Mouse (Mus musculus): ENCODE measurements around the gene Tnpo1. TPM values are rescaled to one million over a fixed set of nuclear protein-coding genes. Genes with fewer than 3 reads are reported as not detected.

Tnpo1 gene
- polyA plus RNA-seq, 1 experiment: 15.2 TPM

DNA sequence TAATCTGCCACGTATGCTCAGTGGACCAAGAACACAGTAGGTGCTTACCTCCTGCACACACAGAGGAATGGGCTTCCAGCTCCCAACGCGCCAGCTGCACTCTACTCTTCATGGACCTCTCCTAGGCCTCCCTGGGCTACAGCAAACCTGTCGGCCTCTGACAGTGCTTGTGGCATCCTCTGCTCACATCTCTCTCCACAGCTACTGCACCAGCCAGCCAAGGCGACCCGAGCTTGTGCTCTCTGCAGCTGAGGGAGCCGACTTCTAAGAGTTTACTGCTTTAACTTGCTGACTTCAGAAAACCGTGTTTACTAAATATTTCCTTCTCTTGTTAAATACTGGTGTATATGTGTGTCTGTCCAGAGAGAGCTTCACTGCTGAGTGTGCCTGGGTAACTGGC is 6.5 kb downstream of the Tnpo1 start:
- H3K27ac ChIP-seq (ENCODE audit: insufficient read depth, low read length): no peak overlapping the region
- peaks cover 17% of the 10 kb centered on the region; the same call in 1 of the 2 replicates for H3K4me1 ChIP-seq (ENCODE audit: control insufficient read depth, insufficient read depth, insufficient read length)
- DNase-seq (ENCODE audit: low read depth in 1 of 2, low spot score in 2 of 2): no peak
- no peaks in the 10 kb centered on the region for H3K27me3 ChIP-seq (ENCODE audit: control insufficient read depth, insufficient read depth, low read length)
- H3K4me3 ChIP-seq (ENCODE audit: extremely low read depth, insufficient read depth, insufficient read length): no peak overlapping the region
- TF ChIP-seq CTCF (IDR thresholded peaks at IDR 0.05; ENCODE audit: extremely low read depth, insufficient read depth, insufficient read length, insufficient replicate concordance) (no peak), POLR2A (IDR thresholded peaks at IDR 0.05; ENCODE audit: low read depth, low read length) (no peak)
- 0 out of 2 replicates have a peak, but pooled peaks cover 2% of the 10 kb centered on the region for H3K36me3 ChIP-seq (ENCODE audit: control insufficient read depth, insufficient read depth, low read length)
- WGBS: 87% methylated on average over 8 of the region's 8 CpGs

DNA sequence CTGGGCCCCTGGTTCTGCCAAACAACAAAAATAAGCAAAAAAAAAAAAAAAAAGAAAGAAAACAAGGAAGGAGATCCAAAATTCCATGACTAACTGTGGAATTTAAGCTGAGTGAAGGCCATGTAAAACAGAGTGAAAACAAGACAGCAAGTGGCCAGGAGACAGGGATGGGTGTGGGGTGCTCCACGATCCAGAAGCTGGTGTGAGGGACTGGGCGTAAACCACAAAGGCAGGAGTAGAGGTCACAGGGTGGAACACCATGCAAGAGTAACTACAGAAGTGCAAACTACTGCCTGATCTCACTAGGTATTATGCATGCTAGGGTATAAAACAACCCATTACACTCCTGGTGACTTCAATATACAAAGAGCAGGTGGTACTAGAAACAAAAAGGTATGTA is 8.3 kb downstream of the Tnpo1 start:
- peaks cover 19% of the 10 kb centered on the region; the same call in 1 of the 2 replicates for H3K4me1 ChIP-seq (ENCODE audit: control insufficient read depth, insufficient read depth, insufficient read length)
- no peak for DNase-seq (ENCODE audit: low read depth in 1 of 2, low spot score in 2 of 2)
- 0 out of 2 replicates have a peak, but pooled peaks cover 2% of the 10 kb centered on the region for H3K36me3 ChIP-seq (ENCODE audit: control insufficient read depth, insufficient read depth, low read length)
- TF ChIP-seq CTCF (IDR thresholded peaks at IDR 0.05; ENCODE audit: extremely low read depth, insufficient read depth, insufficient read length, insufficient replicate concordance): no peak
- no peak for TF ChIP-seq POLR2A (IDR thresholded peaks at IDR 0.05; ENCODE audit: low read depth, low read length)
- H3K27me3 ChIP-seq (ENCODE audit: control insufficient read depth, insufficient read depth, low read length): no peaks in the 10 kb centered on the region
- H3K27ac ChIP-seq (ENCODE audit: insufficient read depth, low read length): no peak overlapping the region
- no peak overlapping the region for H3K4me3 ChIP-seq (ENCODE audit: extremely low read depth, insufficient read depth, insufficient read length)
- 55% methylated on average over 2 of the region's 2 CpGs for WGBS

DNA sequence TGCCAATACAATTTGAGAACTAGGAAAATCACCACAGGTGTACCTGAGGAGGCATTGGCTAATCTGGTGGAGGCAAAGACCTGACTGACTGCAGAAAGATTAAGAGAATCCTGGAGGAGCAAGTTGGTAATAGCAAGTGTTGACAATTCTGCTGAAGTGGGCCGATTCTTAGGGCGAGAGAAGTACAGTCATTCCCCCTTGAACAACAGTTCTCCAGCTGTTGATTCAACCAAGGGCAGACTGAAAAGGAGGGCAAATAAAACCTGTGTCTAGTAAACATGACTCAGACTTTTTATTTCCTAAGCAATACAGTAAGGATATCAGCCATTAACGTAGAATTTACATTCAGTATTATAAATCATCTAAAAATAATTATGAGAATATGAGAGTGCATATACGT is 10.6 kb downstream of the Tnpo1 start:
- H3K4me1 ChIP-seq (ENCODE audit: control insufficient read depth, insufficient read depth, insufficient read length): peaks cover 22% of the 10 kb centered on the region; the same call in 1 of the 2 replicates
- no peak for TF ChIP-seq CTCF (IDR thresholded peaks at IDR 0.05; ENCODE audit: extremely low read depth, insufficient read depth, insufficient read length, insufficient replicate concordance)
- TF ChIP-seq POLR2A (IDR thresholded peaks at IDR 0.05; ENCODE audit: low read depth, low read length): no peak
- H3K4me3 ChIP-seq (ENCODE audit: extremely low read depth, insufficient read depth, insufficient read length): no peak overlapping the region
- H3K27me3 ChIP-seq (ENCODE audit: control insufficient read depth, insufficient read depth, low read length): no peaks in the 10 kb centered on the region
- H3K36me3 ChIP-seq (ENCODE audit: control insufficient read depth, insufficient read depth, low read length): peaks cover 4% of the 10 kb centered on the region; the same call in 1 of the 2 replicates
- no peak overlapping the region for H3K27ac ChIP-seq (ENCODE audit: insufficient read depth, low read length)
- WGBS: 84% methylated on average over 4 of the region's 4 CpGs
- no peak for DNase-seq (ENCODE audit: low read depth in 1 of 2, low spot score in 2 of 2)

DNA sequence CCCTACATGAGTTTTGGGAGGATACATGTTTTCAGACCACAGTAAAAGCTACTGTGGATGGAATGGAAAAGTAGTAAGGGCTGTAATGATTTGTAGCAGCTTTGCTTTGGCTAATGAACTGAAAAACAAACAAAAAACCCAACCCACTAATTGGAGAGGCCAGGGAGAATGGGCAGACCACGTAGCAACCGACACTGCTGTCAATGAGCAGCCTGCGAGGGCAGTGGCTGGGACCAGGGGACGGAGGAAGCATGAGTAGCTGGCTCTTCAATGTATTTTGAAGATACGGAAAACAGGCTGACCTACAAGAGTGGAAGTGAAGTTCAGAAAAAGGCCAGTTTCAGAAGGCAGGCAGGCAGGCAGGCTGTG is 11.4 kb downstream of the Tnpo1 start:
- peaks cover 4% of the 10 kb centered on the region; the same call in 1 of the 2 replicates for H3K36me3 ChIP-seq (ENCODE audit: control insufficient read depth, insufficient read depth, low read length)
- no peak overlapping the region for H3K27ac ChIP-seq (ENCODE audit: insufficient read depth, low read length)
- H3K27me3 ChIP-seq (ENCODE audit: control insufficient read depth, insufficient read depth, low read length): no peaks in the 10 kb centered on the region
- DNase-seq (ENCODE audit: low read depth in 1 of 2, low spot score in 2 of 2): no peak
- H3K4me3 ChIP-seq (ENCODE audit: extremely low read depth, insufficient read depth, insufficient read length): no peak overlapping the region
- TF ChIP-seq CTCF (IDR thresholded peaks at IDR 0.05; ENCODE audit: extremely low read depth, insufficient read depth, insufficient read length, insufficient replicate concordance) (no peak), POLR2A (IDR thresholded peaks at IDR 0.05; ENCODE audit: low read depth, low read length) (no peak)
- H3K4me1 ChIP-seq (ENCODE audit: control insufficient read depth, insufficient read depth, insufficient read length): peaks cover 22% of the 10 kb centered on the region; the same call in 1 of the 2 replicates
- WGBS: 85% methylated on average over 5 of the region's 5 CpGs

DNA sequence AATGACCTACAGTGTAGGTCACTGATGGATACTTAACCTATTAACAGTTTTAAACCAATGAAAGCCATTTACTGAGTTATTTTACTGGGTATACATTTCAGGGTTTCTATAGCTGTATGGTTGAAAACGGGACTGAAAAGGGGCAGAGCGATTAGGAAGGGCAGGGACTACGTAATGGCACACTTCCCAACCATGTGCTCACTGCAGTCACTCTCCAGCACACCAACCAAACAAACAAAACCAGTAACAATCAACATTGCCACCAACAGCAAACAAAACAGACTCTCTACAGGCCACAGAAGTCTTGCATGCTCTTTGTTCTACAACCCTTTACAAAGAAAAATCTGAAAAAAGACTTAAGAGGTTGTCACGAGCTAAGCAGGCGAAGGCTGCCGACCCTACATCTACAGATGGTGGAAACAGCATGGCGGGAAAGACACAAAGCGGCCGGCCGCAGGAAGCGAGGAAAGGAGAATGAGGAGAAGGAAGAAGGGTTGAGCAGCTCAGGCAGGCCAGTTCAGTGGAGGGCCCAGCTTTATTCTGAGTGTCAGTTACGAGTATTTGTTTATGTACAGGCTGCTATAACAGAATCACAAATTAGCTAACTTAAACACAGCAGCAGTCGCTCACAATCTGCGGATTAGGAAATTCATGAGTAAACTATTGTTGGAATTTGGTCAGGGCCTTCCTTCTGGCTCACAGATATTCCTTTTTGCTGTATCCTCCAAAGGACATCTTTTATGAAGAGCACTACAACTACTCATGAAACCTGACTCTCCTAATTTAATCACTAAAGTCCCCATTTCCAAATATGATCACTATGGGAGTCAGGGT is 12.0 kb downstream of the Tnpo1 start:
- Histone ChIP-seq H3K27ac (ENCODE audit: insufficient read depth, low read length) (no peak overlapping the region), H3K4me3 (ENCODE audit: extremely low read depth, insufficient read depth, insufficient read length) (no peak overlapping the region), H3K27me3 (ENCODE audit: control insufficient read depth, insufficient read depth, low read length) (no peaks in the 10 kb centered on the region), H3K36me3 (ENCODE audit: control insufficient read depth, insufficient read depth, low read length) (peaks cover 4% of the 10 kb centered on the region; the same call in 1 of the 2 replicates), H3K4me1 (ENCODE audit: control insufficient read depth, insufficient read depth, insufficient read length) (peaks cover 22% of the 10 kb centered on the region; the same call in 1 of the 2 replicates)
- TF ChIP-seq POLR2A (IDR thresholded peaks at IDR 0.05; ENCODE audit: low read depth, low read length): no peak
- no peak for TF ChIP-seq CTCF (IDR thresholded peaks at IDR 0.05; ENCODE audit: extremely low read depth, insufficient read depth, insufficient read length, insufficient replicate concordance)
- no peak for DNase-seq (ENCODE audit: low read depth in 1 of 2, low spot score in 2 of 2)
- 90% methylated on average over 14 of the region's 14 CpGs for WGBS

DNA sequence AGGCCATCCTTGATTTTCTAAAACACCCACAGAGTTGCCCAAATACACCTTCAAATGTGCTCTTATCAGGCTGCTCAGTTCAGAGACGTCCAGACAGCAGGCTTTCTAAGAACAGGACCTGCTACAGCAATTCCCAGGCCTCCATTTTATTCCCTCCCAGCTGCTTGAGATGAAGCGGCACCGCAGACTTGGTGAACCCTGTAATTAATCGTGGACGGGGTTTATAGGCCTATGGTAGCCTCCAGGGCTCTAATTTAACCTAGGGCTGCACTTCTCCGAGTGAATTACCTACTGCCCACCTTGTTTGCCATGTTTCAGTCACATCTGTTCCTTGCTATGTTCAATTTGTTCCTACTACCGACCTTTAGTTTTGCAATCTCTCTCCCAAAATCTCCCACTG is 13.0 kb downstream of the Tnpo1 start:
- 84% methylated on average over 7 of the region's 7 CpGs for WGBS
- H3K4me3 ChIP-seq (ENCODE audit: extremely low read depth, insufficient read depth, insufficient read length): no peak overlapping the region
- no peak overlapping the region for H3K27ac ChIP-seq (ENCODE audit: insufficient read depth, low read length)
- DNase-seq (ENCODE audit: low read depth in 1 of 2, low spot score in 2 of 2): no peak
- H3K4me1 ChIP-seq (ENCODE audit: control insufficient read depth, insufficient read depth, insufficient read length): peaks cover 19% of the 10 kb centered on the region; the same call in 1 of the 2 replicates
- no peaks in the 10 kb centered on the region for H3K27me3 ChIP-seq (ENCODE audit: control insufficient read depth, insufficient read depth, low read length)
- peaks cover 4% of the 10 kb centered on the region; the same call in 1 of the 2 replicates for H3K36me3 ChIP-seq (ENCODE audit: control insufficient read depth, insufficient read depth, low read length)
- TF ChIP-seq CTCF (IDR thresholded peaks at IDR 0.05; ENCODE audit: extremely low read depth, insufficient read depth, insufficient read length, insufficient replicate concordance) (no peak), POLR2A (IDR thresholded peaks at IDR 0.05; ENCODE audit: low read depth, low read length) (no peak)

DNA sequence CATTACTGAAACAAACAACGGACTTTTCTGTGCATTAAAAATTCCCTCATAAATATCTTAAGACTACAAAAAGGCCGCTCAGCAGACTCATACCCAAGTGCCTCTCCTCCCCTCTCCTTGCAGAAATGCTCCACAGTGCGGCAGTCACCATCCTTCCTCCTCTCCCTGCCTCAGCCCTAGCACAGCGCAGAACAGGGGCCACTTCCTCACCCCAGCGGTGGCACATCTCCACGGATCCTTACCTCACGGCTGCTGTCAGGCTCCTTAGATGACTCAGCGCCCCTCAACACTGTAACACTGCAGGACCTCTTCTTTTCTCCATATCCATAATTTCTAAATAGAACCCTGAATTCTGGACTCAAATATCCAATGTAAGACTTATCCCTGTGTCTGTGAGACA is 13.6 kb downstream of the Tnpo1 start:
- H3K27me3 ChIP-seq (ENCODE audit: control insufficient read depth, insufficient read depth, low read length): no peaks in the 10 kb centered on the region
- H3K4me1 ChIP-seq (ENCODE audit: control insufficient read depth, insufficient read depth, insufficient read length): peaks cover 14% of the 10 kb centered on the region; the same call in 1 of the 2 replicates
- H3K36me3 ChIP-seq (ENCODE audit: control insufficient read depth, insufficient read depth, low read length): peaks cover 4% of the 10 kb centered on the region; the same call in 1 of the 2 replicates
- peak in 1 of 2 experiments; percentile 17 for DNase-seq (ENCODE audit: low read depth in 1 of 2, low spot score in 2 of 2)
- H3K4me3 ChIP-seq (ENCODE audit: extremely low read depth, insufficient read depth, insufficient read length): no peak overlapping the region
- H3K27ac ChIP-seq (ENCODE audit: insufficient read depth, low read length): no peak overlapping the region
- peak; percentile 15; the same call in 1 of the 2 replicates for TF ChIP-seq CTCF (IDR thresholded peaks at IDR 0.05; ENCODE audit: extremely low read depth, insufficient read depth, insufficient read length, insufficient replicate concordance)
- no peak for TF ChIP-seq POLR2A (IDR thresholded peaks at IDR 0.05; ENCODE audit: low read depth, low read length)
- 14% methylated on average over 8 of the region's 8 CpGs for WGBS
